Mouse (Mus musculus): ENCODE results near the gene Rxfp2. TPM values are rescaled to one million over a fixed set of nuclear protein-coding genes. Genes with fewer than 3 reads are reported as not detected.

Gene Rxfp2
- total RNA-seq (2021) = not detected
- long read RNA-seq, experiment 1 = 0 reads
- long read RNA-seq, experiment 2 = 0 reads

- DNase-seq = no peak
Observed at GRCm38 (mm10) chr5:150018656-150019055, at the start of gene Rxfp2. TSS of gene Rxfp2 (plus strand) at chr5:150018675.

GRCm38 (mm10) chr5:149970261-149970660 lies 48.2 kb upstream of the Rxfp2 start:
- DNase-seq = no peak

GRCm38 (mm10) chr5:149977027-149977426 lies 41.4 kb upstream of the Rxfp2 start:
- no peak for DNase-seq

- no peak for DNase-seq
Observed at GRCm38 (mm10) chr5:149983621-149984020, 34.9 kb upstream of the Rxfp2 start.

- no peak for DNase-seq
Observed at GRCm38 (mm10) chr5:149994578-149994977, 23.9 kb upstream of the Rxfp2 start.

- no peak for DNase-seq
Observed at GRCm38 (mm10) chr5:149996614-149997013, 21.9 kb upstream of the Rxfp2 start.

GRCm38 (mm10) chr5:149997321-149998034 lies 21.0 kb upstream of the Rxfp2 start:
- DNase-seq = no peak

- DNase-seq = no peak
Observed at GRCm38 (mm10) chr5:149998311-149998710, 20.2 kb upstream of the Rxfp2 start.

- DNase-seq = no peak
Observed at GRCm38 (mm10) chr5:150005355-150005754, 13.1 kb upstream of the Rxfp2 start.

GRCm38 (mm10) chr5:150016861-150017260 lies 1.6 kb upstream of the Rxfp2 start:
- no peak for DNase-seq

- no peak for DNase-seq
Observed at GRCm38 (mm10) chr5:150017672-150018071, 803 bp upstream of the Rxfp2 start.

GRCm38 (mm10) chr5:150020851-150021250 lies 2.4 kb downstream of the Rxfp2 start:
- peak; percentile 82 for DNase-seq

- DNase-seq = no peak
Observed at GRCm38 (mm10) chr5:150021805-150022204, 3.3 kb downstream of the Rxfp2 start.

GRCm38 (mm10) chr5:150022556-150022955 lies 4.1 kb downstream of the Rxfp2 start:
- DNase-seq = no peak

- no peak for DNase-seq
Observed at GRCm38 (mm10) chr5:150023476-150023875, 5.0 kb downstream of the Rxfp2 start.

GRCm38 (mm10) chr5:150024188-150024587 lies 5.7 kb downstream of the Rxfp2 start:
- DNase-seq = no peak

- no peak for DNase-seq
Observed at GRCm38 (mm10) chr5:150024901-150025300, 6.4 kb downstream of the Rxfp2 start.

GRCm38 (mm10) chr5:150025326-150025725 lies 6.9 kb downstream of the Rxfp2 start:
- no peak for DNase-seq

GRCm38 (mm10) chr5:150026509-150027087 lies 8.1 kb downstream of the Rxfp2 start:
- DNase-seq = no peak

GRCm38 (mm10) chr5:150031201-150031600 lies 12.7 kb downstream of the Rxfp2 start:
- DNase-seq = no peak

GRCm38 (mm10) chr5:150031634-150032033 lies 13.2 kb downstream of the Rxfp2 start:
- DNase-seq = no peak

GRCm38 (mm10) chr5:150032075-150032492 lies 13.6 kb downstream of the Rxfp2 start:
- DNase-seq = peak; percentile 74

GRCm38 (mm10) chr5:150036286-150036685 lies 17.8 kb downstream of the Rxfp2 start:
- DNase-seq = no peak

- DNase-seq = no peak
Observed at GRCm38 (mm10) chr5:150036918-150037317, 18.4 kb downstream of the Rxfp2 start.
